Mouse (Mus musculus) neural tube, postnatal 0 days (tissue): ENCODE measurements around the gene Kif1bp. TPM values are rescaled to one million over a fixed set of nuclear protein-coding genes. Genes with fewer than 3 reads are reported as not detected.

Experiments used
- polyA plus RNA-seq: library from polyadenylated mRNA; unstranded; fragments of >200 nt; fragmentation: Nextera tagmentation; extraction: Ambion mirVana; gene quantifications from 2 replicates; pipeline ENCODE4 v1.2.1, GENCODE M21; 2015

Kif1bp gene
- 81.6 and 85.5 TPM in 2 replicates for polyA plus RNA-seq

DNA sequence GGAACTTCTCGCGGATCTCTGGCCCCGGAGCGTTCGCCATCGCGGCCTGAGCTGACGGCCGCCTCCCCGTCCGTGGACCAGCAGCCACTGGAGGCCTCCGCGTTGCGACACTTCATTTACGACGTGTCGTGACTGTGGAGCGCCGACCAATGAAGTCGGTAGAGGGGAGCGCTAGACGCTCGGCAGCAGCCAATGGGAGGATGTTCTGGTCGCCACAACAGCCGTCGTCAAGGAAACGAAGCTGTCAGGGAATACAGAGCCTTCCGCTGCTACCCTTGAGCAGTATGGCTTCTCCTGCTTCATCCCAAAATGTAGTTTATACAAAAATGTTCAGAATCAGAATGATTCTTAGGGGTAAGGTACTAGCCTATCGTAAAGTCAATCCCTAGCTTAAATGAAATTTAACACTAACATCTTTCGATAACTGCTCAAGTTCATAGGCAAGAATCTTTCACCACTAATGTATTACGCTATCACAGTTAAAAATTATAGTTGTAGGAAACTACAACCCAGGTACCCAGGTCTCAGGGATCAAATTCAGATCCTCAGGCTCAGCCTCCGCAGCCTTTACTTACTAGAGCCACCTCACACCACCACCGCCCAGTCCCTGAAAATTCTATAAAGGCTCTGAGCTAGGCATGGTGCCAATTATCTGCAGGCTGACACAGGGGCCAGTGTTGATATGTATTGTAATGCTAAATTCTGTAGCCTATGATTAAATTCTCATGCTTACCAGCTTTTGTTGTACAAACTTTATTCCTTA, at the start of gene Kif1bp:
TSS of gene Kif1bp (minus strand) at position 120 of the 763 bp plus-strand sequence.

DNA sequence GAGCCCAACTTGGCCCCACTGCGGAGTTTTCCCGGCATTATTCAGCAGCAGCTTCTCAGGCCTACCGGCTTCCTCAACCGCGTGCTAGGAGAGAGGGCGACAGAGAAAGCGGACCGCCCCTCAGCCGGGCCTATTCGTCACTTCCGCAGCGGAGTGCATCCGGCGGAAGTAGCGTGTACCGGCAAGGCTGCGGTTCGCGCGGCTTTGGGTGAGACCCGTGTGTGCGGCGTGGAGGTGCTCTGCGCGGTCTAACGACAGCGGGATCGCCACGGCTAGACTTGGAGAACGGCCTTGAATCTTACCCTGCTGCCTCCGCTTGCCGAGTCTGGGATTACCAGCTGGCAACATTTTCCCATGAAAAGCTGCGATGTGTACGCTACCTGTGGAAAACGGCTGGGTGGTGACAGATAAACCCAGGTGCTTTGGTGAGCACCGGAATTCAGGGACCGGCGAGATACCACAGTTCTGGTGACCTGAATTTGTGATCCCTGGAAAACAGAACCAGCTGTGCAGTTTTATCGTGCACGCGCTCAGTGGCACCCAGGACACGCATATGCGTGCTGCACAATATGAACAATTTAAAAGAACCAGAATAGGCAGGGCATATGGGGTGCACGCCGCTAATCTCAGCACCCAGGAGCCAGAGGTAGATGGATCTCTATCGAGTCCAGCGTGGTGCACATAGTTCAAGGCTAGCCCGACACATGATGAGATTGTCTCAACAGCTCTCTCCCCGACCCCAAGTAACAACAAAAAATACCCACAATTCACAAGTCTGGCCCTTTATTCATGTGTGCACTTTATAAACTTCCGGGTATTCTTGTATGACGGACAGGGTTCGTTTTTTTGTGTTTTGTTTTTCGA, 24.2 kb upstream of the Kif1bp start, which contains the start of gene Ddx21:
TSS of gene Ddx21 (minus strand) at position 105 of the 864 bp plus-strand sequence.

DNA sequence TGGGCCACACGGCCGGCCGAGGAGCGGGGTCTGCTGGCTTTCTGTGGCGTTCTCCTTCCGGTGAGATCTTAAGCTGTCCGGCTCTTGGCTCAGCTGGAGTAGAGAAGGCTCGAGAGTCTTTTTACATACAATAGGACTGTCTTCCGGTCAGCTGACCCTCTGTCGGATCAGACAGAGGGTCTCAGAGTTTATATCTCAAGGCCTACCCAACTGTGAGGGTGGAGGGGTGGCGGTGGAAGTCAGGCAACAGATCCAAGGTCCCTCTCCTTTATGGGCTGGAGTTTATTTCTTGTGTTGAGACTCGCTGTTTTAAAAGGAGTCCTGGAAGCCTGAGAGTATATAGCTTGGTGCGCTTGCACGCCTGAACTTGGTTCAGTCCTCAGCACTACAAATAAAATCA, 50.9 kb downstream of the Kif1bp start, which contains the start of gene Srgn:
TSS of gene Srgn (minus strand) at position 101 of the 400 bp plus-strand sequence.

Other genes starting within 250 kb of the Kif1bp start
- 141 and 149 TPM in 2 replicates for gene Hk1, start 198.5 kb downstream of the Kif1bp start, polyA plus RNA-seq
- 0.46 and 0.53 TPM in 2 replicates for gene Hkdc1, start 156.0 kb downstream of the Kif1bp start, polyA plus RNA-seq
- 1.3 and 1.5 TPM in 2 replicates for gene 4930507D05Rik, start 129.0 kb downstream of the Kif1bp start, polyA plus RNA-seq
- 17.5 and 18.4 TPM in 2 replicates for gene Supv3l1, start 128.7 kb downstream of the Kif1bp start, polyA plus RNA-seq
- gene Vps26a, start 91.7 kb downstream of the Kif1bp start, polyA plus RNA-seq = 44.9 and 49.7 TPM in 2 replicates
- gene Srgn, start 51.0 kb downstream of the Kif1bp start, polyA plus RNA-seq = 21.8 and 28.3 TPM in 2 replicates
- 8.4 and 9.2 TPM in 2 replicates for gene Ddx21, start 23.8 kb upstream of the Kif1bp start, polyA plus RNA-seq
- gene Ddx50, start 72.8 kb upstream of the Kif1bp start, polyA plus RNA-seq = 67.3 and 69.3 TPM in 2 replicates
- gene Stox1, start 147.7 kb upstream of the Kif1bp start, polyA plus RNA-seq = 3.3 and 5.6 TPM in 2 replicates
- 58.2 and 63.9 TPM in 2 replicates for gene Ccar1, start 213.8 kb upstream of the Kif1bp start, polyA plus RNA-seq